Mouse (Mus musculus): ENCODE data around the gene Crhr1.

- TF ChIP-seq CTCF (IDR thresholded peaks at IDR 0.05; ENCODE audit: low read depth) = no peak
- TF ChIP-seq EP300 (IDR thresholded peaks at IDR 0.05; ENCODE audit: low read depth) = no peak
These were observed 858 bp downstream of the Crhr1 start for GRCm38 (mm10) chr11:104133442-104133983.

Data from liver, postnatal 0 days (tissue).